Mouse (Mus musculus): Measurements from ENCODE around the gene Vamp9.

GRCm38 (mm10) chr5:99859637-99860433, 46.2 kb upstream of the Vamp9 start:
- TF ChIP-seq CTCF (IDR thresholded peaks at IDR 0.05; ENCODE audit: low read depth, low read length) (no peak), GATA1 (IDR thresholded peaks at IDR 0.05; ENCODE audit: borderline replicate concordance, low read length) (no peak)
